Mouse (Mus musculus) liver, postnatal 0 days (tissue): ENCODE results near the gene Neurl1b.

Source experiments
- CTCF ChIP-seq: sonication (generic); IDR thresholded peaks from 2 replicates; pipeline ENCODE4 v1.5.1; 2016; ENCODE audit warnings: antibody characterized with exemption, low read depth
- EP300 ChIP-seq: IDR thresholded peaks from 2 replicates; pipeline ENCODE4 v1.6.1; 2016; ENCODE audit warnings: antibody characterized with exemption, low read depth, mild to moderate bottlenecking

- TF ChIP-seq CTCF (no peak), EP300 (no peak)
Measured at GRCm38 (mm10) chr17:26487917-26488316, 73.3 kb downstream of the Neurl1b start.
